Mouse (Mus musculus) spleen, postnatal 4 days (tissue): ENCODE measurements around the gene Anapc1.

Experiments used
- DNase-seq, 2 experiments: peaks; one replicate each; pipeline ENCODE4 v3.0.0; 2022; ENCODE audit warnings: low spot score in 2 of 2

The Anapc1 gene

DNA sequence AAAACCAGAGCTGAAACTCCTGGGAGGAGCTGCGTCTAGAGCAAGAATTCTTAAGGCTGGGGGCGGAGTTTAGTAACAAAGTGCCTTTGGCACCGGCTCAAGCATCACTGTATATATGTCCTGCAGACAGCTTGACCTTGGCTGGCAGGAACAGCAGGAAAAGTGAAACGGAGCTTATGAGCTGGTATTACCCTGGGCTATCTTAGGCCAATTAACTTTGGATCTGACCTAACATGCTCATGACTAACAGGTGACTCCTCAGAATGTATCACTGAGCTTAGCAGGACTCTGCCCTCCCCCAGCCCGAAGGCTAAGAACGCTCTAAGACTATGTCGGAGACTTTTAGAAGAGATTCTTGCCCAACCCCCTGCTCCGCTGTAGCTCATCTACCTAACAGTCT, 121.3 kb downstream of the Anapc1 start:
- DNase-seq = no peak

DNA sequence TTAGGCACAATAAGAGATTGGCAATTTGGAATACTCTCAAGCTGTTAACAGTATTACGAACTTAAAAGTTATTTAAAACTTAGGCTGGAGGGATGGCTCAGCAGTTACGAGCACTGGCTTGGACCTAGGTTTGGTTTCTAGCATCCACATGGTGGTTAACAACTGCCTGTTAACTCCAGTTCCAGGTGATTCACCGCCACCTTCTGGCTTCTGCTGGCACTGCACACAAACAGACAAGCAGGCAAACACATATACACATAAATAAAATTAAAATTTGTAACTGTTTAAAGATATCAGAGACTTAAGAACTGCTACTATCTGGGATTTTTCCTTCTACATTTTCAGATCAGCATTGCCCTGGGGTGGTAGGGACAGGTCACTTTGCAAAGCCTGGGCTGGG, 123.0 kb downstream of the Anapc1 start:
- no peak for DNase-seq
